Mouse (Mus musculus) liver, adult (tissue): ENCODE data around the gene Cdrt4.

Experiments
- GATA4 ChIP-seq: IDR thresholded peaks from 2 replicates; pipeline ENCODE4 v1.6.1; 2014; ENCODE audit warnings: mild to moderate bottlenecking, low read length; ENCODE audit not compliant: insufficient replicate concordance

The Cdrt4 gene

DNA sequence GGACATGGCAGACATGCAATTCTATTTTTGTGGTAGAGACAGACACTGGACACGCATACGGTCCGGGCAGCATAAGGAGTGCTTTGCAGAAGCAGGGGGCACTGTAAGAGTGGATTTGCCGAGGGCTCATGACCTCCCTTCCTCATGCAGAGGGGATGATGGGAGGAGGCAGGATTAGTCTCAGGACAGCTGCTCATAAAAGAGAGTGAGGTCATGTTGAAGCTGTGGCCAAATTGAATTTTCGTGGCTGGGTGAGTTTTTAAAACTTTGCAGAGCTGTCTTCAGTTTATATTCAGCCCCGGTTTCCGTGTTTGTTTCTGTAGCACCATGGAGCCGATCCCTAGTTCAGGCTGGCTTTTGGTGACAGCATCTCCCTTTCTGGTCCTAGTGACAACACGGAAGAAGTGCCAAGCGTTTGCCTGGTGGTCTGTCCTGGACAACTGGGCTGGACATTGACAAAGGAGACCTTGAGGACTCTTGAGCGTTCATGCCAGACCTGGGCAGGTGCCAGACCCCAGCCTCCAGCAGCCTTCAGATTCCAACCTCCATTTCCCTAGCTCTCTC is 46.8 kb downstream of the Cdrt4 start:
- TF ChIP-seq GATA4: no peak

DNA sequence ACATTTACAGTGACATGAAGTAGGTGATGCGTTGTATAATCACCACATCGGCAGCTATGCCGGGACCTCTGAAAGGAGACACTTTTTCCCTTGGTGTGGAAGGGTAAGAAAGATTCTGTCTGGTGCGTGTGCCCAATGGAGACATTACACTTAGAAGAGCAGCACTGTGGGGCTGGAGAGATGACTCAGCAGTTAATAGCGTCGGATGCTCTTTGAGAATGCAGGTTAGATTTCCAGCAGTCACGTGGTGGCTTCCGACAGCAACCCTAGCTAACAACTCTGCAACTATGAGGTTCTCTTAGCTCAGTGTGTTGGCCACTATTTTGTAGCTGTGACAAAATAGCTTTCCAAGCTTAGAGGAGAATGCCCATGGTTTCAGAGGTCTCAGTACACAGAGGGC is 49.1 kb downstream of the Cdrt4 start:
- TF ChIP-seq GATA4: no peak

- no peak for TF ChIP-seq GATA4
Measured at GRCm38 (mm10) chr11:63004617-63005016, 53.6 kb downstream of the Cdrt4 start.

DNA sequence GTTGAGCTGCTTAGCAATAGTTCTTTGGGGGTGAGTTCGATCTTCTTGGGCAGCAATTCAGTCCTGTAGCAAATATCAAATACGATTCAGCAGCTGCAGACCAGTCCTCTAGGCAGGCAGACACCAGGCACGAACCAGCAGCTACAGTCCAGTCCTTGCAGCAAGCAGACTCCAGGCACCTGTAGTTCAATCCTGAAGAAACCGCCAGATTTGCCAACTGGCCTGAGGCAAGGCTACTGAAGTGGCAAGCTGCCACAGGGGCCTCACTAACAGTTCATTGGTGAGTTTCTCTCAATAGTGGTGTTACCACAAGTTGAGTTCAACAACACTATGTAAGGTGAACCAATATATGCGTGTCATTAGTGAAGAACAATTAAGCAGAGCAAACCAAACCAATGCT is 56.4 kb downstream of the Cdrt4 start:
- TF ChIP-seq GATA4: no peak

DNA sequence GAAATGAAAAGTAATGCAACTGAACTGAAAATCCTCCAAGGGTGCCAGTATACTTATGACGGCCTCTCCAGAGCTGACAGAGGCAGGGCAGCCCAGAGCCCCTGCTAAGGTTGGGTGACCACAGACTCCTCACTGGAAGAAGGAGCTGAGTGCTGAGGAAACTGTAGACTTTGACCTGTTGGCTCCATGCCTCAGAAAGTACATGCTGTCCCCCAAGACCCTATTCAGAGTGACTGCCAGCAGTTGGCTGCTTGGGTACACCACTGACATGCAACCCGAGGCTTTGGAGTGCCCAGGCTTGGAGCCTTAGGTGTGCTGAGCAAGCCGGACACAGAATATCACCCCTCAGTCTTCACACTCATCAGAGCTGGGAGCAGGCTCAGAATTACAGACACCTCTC is 57.0 kb downstream of the Cdrt4 start:
- TF ChIP-seq GATA4: no peak

DNA sequence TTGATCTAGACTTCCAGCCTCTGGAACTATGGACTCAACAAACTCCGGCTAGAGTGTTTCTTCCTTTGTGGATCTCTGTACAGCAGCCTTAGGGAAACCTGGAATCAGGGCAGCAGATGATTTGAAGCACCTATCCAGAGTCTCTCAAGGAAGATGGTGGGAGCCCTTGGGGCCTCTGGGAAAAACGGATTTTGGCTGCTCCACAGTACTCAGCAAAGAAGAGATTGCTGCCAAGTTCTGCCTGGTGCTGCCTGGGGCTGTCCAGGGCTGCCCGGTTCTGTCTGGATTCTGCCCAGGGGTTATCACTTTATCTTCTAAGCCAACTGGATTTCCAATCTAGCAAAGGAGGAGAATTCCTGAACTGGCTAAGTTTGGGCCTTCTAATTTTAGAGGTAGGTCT is 58.8 kb downstream of the Cdrt4 start:
- no peak for TF ChIP-seq GATA4

GRCm38 (mm10) chr11:63017327-63018082 is 66.5 kb downstream of the Cdrt4 start:
- no peak for TF ChIP-seq GATA4

- no peak for TF ChIP-seq GATA4
Measured at GRCm38 (mm10) chr11:63018083-63018622, 67.2 kb downstream of the Cdrt4 start.

- no peak for TF ChIP-seq GATA4
Measured at GRCm38 (mm10) chr11:63020633-63021032, 69.6 kb downstream of the Cdrt4 start.

DNA sequence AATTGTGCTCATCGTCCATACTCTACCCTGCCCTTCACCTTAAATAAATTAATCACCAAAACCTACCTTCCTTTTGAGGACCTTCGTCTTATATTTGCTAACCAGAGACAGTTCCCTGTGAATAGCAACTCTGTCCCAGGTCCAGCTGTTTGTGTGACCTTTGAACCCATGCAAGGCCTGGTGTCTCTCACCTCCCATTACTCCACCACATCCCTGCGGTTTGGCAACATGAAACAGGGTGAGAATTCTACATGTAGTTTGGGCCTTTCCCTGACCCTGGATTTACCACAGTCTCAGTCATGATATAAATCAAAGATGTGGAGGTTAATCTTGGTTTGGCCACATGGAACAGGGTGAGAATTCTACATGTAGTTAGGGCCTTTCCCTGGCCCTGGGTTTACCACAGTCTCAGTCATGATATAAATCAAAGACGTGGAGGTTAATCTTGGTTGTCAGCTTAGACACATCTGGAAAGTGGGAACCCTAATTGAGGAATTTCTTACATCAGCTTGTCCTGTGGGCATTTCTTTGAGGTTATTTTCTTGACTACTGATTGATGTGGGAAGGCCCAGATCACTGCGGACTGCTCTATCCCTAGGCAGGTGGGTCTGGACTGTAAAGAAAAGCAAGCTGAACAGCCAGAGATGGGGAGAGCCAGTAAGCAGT is 70.3 kb downstream of the Cdrt4 start:
- TF ChIP-seq GATA4: no peak

- TF ChIP-seq GATA4: no peak
Measured at GRCm38 (mm10) chr11:63023461-63023860, 72.5 kb downstream of the Cdrt4 start.

DNA sequence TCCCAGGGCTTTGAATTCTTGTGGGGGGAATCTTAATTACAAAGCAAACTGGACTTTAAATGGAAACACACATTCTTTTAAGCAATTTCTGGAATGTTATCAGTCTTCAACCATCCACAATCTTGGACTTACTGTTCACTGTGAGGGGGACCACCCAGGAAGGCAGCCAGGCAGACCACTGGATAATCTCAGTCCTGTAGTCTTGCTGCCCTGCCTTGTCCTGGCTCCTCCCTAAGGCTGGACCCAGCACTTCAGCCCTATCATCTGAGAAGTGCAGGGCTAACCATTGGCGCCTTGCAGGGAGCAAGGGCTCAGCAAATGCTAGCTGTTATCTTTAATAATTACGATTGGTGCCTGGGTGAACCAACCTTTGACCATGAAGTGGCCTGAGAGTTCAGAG is 73.1 kb downstream of the Cdrt4 start:
- no peak for TF ChIP-seq GATA4

DNA sequence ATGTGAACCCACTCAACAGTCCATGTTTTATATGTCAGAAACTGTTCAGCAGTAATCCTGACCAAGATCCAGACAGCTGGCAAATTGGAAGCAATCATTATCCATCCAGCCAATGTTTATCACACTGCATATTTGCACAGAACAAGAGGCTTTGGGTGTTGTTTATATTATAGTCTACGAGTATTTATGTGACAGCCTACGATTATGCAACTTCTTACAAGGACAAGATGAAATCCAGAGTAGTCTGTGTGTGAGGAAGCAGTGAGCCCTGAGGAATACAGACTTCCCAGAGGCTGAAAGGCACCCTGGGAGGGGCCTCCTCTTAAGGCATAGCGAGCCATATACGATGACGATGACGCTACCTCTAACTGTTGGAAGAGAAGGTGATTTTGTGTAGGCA is 74.5 kb downstream of the Cdrt4 start:
- TF ChIP-seq GATA4: no peak

GRCm38 (mm10) chr11:63026651-63027141 is 75.7 kb downstream of the Cdrt4 start:
- TF ChIP-seq GATA4: no peak

- no peak for TF ChIP-seq GATA4
Measured at GRCm38 (mm10) chr11:63028131-63028530, 77.1 kb downstream of the Cdrt4 start.

GRCm38 (mm10) chr11:63029148-63029714 is 78.2 kb downstream of the Cdrt4 start:
- TF ChIP-seq GATA4: no peak
